Mouse (Mus musculus): Measurements from ENCODE around the gene Bmp3.

GRCm38 (mm10) chr5:98807022-98807421 is 47.2 kb upstream of the Bmp3 start:
- TF ChIP-seq POLR2A (IDR thresholded peaks at IDR 0.05; ENCODE audit: insufficient read depth, low read depth, low read length) (no peak), CTCF (IDR thresholded peaks at IDR 0.05; ENCODE audit: insufficient read depth, low read depth, low read length) (no peak)

Measured in olfactory bulb, adult 2 months (tissue).